21 mouse cellular contexts compared by ENCODE assay signal in genomic region chr17:26686334-26687000, GRCm38 (mm10). TPM values are rescaled to one million over a fixed set of nuclear protein-coding genes. Genes with fewer than 3 reads are reported as not detected.
DNase-seq lines count a peak whose midpoint lies in the region; ATAC-seq and TF ChIP-seq lines count a peak whose summit lies in the region.
"Had no signal": no experiment of that assay in that cellular context is flagged by ENCODE, and none has a peak within 500 bp of the region (broad histone marks: within the 10 kb centered on the region; RNA-seq: fewer than 3 reads in every experiment).

No protein-coding gene starts in this region.

- no peak for TF ChIP-seq CTCF in kidney, postnatal 0 days (IDR thresholded peaks at IDR 0.05; ENCODE audit: low read depth)

- peaks cover 49% of the 10 kb centered on the region for H3K4me1 ChIP-seq in heart, embryonic 12.5 days (replicated peaks)
- H3K4me1 ChIP-seq in kidney, postnatal 0 days (replicated peaks; ENCODE audit: insufficient read depth, low read length), result no peaks in the 10 kb centered on the region
- H3K4me1 ChIP-seq in midbrain, embryonic 10.5 days, result no peaks in the 10 kb centered on the region

- no peaks in the 10 kb centered on the region for H3K27me3 ChIP-seq in heart, embryonic 12.5 days (replicated peaks)
- H3K27me3 ChIP-seq in kidney, postnatal 0 days (ENCODE audit: insufficient read depth, low read length), result no peaks in the 10 kb centered on the region
- H3K27me3 ChIP-seq in midbrain, embryonic 10.5 days (ENCODE audit: low read depth, poor library complexity, severe bottlenecking), result no peaks in the 10 kb centered on the region
- H3K27me3 ChIP-seq: forebrain, embryonic 13.5 days; neural tube, embryonic 12.5 days had no signal

- no peak for DNase-seq in heart, adult 9 months (ENCODE audit: low spot score in 2 of 2)
- DNase-seq in kidney, postnatal 0 days (ENCODE audit: low spot score), result no peak
- no peak for DNase-seq in kidney, postnatal 10 days
- no peak for DNase-seq in urinary bladder, postnatal 10 days (ENCODE audit: low spot score)
- DNase-seq in midbrain, embryonic 10.5 days (ENCODE audit: low spot score), result no peak
- DNase-seq: cerebellum, postnatal 36 days; gastrocnemius, postnatal 10 days; heart, postnatal 4 days; layer of hippocampus, postnatal 36 days; lung, adult 2 months; right cerebral cortex, adult 18-20 months; thymus, postnatal 25 days had no signal

- no peak overlapping the region for H3K4me3 ChIP-seq in heart, embryonic 12.5 days
- H3K4me3 ChIP-seq in kidney, postnatal 0 days (replicated peaks; ENCODE audit: low read depth, low read length), result no peak overlapping the region
- H3K4me3 ChIP-seq in midbrain, embryonic 10.5 days, result no peak overlapping the region
- H3K4me3 ChIP-seq: erythroblast, embryonic 14.5 days; forebrain, embryonic 13.5 days; neural tube, embryonic 12.5 days had no signal

- H3K9me3 ChIP-seq in heart, embryonic 12.5 days (replicated peaks), result peaks cover under 1% of the 10 kb centered on the region; the same call in 1 of the 2 replicates
- H3K9me3 ChIP-seq in kidney, postnatal 0 days (replicated peaks; ENCODE audit: low read length), result no peaks in the 10 kb centered on the region
- H3K9me3 ChIP-seq in midbrain, embryonic 10.5 days (replicated peaks), result no peaks in the 10 kb centered on the region
- H3K9me3 ChIP-seq: forebrain, embryonic 13.5 days; neural tube, embryonic 12.5 days had no signal

- peaks cover 42% of the 10 kb centered on the region for H3K36me3 ChIP-seq in heart, embryonic 12.5 days
- H3K36me3 ChIP-seq in kidney, postnatal 0 days (ENCODE audit: insufficient read depth, low read length), result 0 out of 2 replicates have a peak, but pooled peaks cover 3% of the 10 kb centered on the region
- H3K36me3 ChIP-seq in midbrain, embryonic 10.5 days, result peaks cover 29% of the 10 kb centered on the region

- no peak overlapping the region for H3K4me2 ChIP-seq in heart, embryonic 12.5 days
- no peak overlapping the region for H3K4me2 ChIP-seq in kidney, postnatal 0 days (ENCODE audit: low read length)
- H3K4me2 ChIP-seq: forebrain, embryonic 13.5 days; midbrain, embryonic 11.5 days; neural tube, embryonic 12.5 days had no signal

- WGBS in heart, embryonic 12.5 days, result 86% methylated on average over 17 of the region's 17 CpGs
- 74% methylated on average over 17 of the region's 17 CpGs for WGBS in kidney, postnatal 0 days
- WGBS in midbrain, embryonic 10.5 days, result 95% methylated on average over 17 of the region's 17 CpGs

- no peak overlapping the region; the same call in none of the 2 replicates for H3K9ac ChIP-seq in heart, embryonic 12.5 days
- H3K9ac ChIP-seq in kidney, postnatal 0 days (ENCODE audit: low read depth, low read length), result no peak overlapping the region
- H3K9ac ChIP-seq: forebrain, embryonic 13.5 days; neural tube, embryonic 12.5 days had no signal

- peak; percentile 39; the same call in 1 of the 2 replicates for ATAC-seq in heart, embryonic 12.5 days (ENCODE audit: insufficient number of reproducible peaks, low FRiP score)
- 0 out of 2 replicates have a peak, but pooled peaks have one; percentile 13 for ATAC-seq in kidney, postnatal 0 days (replicated peaks; ENCODE audit: low FRiP score, low read depth)
- peak; percentile 70 for ATAC-seq in common myeloid progenitor, adult 5-6 weeks (replicated peaks; ENCODE audit: low read depth, poor library complexity, severe bottlenecking)
- ATAC-seq in megakaryocyte progenitor cell, adult 5-6 weeks (replicated peaks; ENCODE audit: poor library complexity), result peak; percentile 79
- ATAC-seq: forebrain, embryonic 13.5 days; hindbrain, embryonic 16.5 days; intestine, embryonic 16.5 days had no signal

- no peak overlapping the region for H3K27ac ChIP-seq in heart, embryonic 12.5 days (ENCODE audit: poor library complexity, severe bottlenecking)
- H3K27ac ChIP-seq in kidney, postnatal 0 days, result 0 out of 2 replicates have a peak overlapping the region, but pooled peaks have one; percentile 31
- H3K27ac ChIP-seq in midbrain, embryonic 10.5 days (replicated peaks), result no peak overlapping the region
- H3K27ac ChIP-seq: neural tube, embryonic 12.5 days had no signal

RNA-seq across cellular contexts. Expression of gene Atp6v0e, which starts 23.4 kb away (rescaled TPM):
- polyA plus RNA-seq in heart, embryonic 12.5 days (2016; fragmentation: Nextera tagmentation; extraction: Ambion mirVana), result 176 and 193 TPM in 2 replicates
- 459 and 492 TPM in 2 replicates for polyA plus RNA-seq in kidney, postnatal 0 days (2015; fragmentation: Nextera tagmentation; extraction: Ambion mirVana)
- 236 and 246 TPM in 2 replicates for total RNA-seq in common myeloid progenitor, adult 5-6 weeks (2017)
- 233 and 245 TPM in 2 replicates for total RNA-seq in megakaryocyte progenitor cell, adult 5-6 weeks (2015)
- 309 and 383 TPM in 2 replicates for total RNA-seq in megakaryocyte progenitor cell, adult 5-6 weeks (2017)
- polyA plus RNA-seq in midbrain, embryonic 10.5 days (2016; fragmentation: Nextera tagmentation; extraction: Ambion mirVana), result 117 and 122 TPM in 2 replicates

RNA-seq across cellular contexts. Expression of gene Crebrf, which starts 29.0 kb away (rescaled TPM):
- 5.4 and 7.0 TPM in 2 replicates for polyA plus RNA-seq in heart, embryonic 12.5 days (2016; fragmentation: Nextera tagmentation; extraction: Ambion mirVana)
- 13.8 and 17.6 TPM in 2 replicates for polyA plus RNA-seq in kidney, postnatal 0 days (2015; fragmentation: Nextera tagmentation; extraction: Ambion mirVana)
- 24.3 and 33.2 TPM in 2 replicates for total RNA-seq in common myeloid progenitor, adult 5-6 weeks (2017)
- 7.0 and 13.5 TPM in 2 replicates for total RNA-seq in megakaryocyte progenitor cell, adult 5-6 weeks (2015)
- total RNA-seq in megakaryocyte progenitor cell, adult 5-6 weeks (2017), result 11.1 and 18.0 TPM in 2 replicates
- 3.5 and 3.8 TPM in 2 replicates for polyA plus RNA-seq in midbrain, embryonic 10.5 days (2016; fragmentation: Nextera tagmentation; extraction: Ambion mirVana)

Comparison
In these comparisons a context has a peak if more than half of its experiments do, and no peak if none do; other contexts are left out.
1. ATAC-seq: peak in every context shown above with its lines; median percentile 79 in megakaryocyte progenitor cell, adult 5-6 weeks; 70 in common myeloid progenitor, adult 5-6 weeks; 39 in heart, embryonic 12.5 days; 13 in kidney, postnatal 0 days.